Mouse (Mus musculus): ENCODE data around the gene Btbd2.

The Btbd2 gene

DNA sequence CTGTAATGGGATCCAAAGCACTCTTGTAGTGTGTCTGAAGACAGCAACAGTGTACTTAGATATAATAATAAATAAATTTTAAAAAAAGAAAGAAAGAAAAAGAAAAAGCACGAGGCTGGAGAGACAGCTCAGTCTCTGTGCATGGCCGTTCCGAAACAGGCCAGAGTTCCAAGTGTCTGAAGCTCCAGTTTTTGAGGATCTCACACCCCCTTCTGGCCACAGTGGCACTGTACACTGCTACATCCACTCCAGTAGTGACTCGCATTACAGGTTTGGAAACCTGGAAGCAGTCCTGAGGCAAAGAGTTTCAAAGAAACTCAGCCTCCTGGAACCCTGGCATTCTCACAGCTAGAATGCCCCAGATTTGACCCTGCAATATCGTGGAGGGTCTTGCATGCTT, 31.0 kb upstream of the Btbd2 start:
- DNase-seq (ENCODE audit: low read depth, low spot score), result peak; percentile 68

DNA sequence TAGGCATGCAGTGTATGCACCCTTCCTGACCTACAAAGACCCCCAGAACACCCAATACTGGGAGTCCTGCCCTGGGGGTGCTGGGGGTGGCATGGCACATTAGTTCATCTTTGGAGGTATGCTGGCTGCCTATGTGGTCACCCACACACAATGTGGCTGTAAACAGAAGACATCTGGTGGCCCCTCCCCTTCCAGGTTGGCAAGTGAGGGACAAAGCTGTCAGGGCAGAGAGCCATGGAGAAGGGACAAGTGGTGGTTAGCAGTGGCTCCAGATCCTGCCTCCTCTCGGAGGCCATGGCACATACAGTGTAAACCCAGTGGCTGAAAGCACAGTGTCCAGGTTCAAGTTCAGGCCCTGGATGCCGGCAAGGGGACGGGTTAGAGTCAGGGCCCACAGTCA, 29.7 kb upstream of the Btbd2 start:
- no peak for DNase-seq (ENCODE audit: low read depth, low spot score)

DNA sequence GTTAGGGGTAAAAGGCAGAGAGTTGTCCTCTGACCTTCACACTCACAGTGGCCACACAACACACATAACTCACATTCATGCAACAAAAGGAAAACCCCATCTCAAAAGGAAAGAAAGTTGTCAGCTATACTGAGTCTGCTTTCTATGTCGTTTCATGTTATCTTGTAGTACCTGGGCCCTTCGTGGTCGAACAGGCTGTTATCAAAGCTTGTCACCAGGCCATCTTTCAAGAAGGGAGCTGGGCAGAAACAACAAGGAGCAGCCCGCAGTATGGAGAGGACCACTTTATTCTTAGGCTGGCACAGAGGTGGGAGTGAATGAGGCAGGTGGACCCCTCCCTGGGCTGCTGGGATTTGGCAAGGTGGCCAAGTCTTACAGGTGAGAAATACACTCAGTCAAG, 28.1 kb upstream of the Btbd2 start:
- DNase-seq (ENCODE audit: low read depth, low spot score), result no peak

DNA sequence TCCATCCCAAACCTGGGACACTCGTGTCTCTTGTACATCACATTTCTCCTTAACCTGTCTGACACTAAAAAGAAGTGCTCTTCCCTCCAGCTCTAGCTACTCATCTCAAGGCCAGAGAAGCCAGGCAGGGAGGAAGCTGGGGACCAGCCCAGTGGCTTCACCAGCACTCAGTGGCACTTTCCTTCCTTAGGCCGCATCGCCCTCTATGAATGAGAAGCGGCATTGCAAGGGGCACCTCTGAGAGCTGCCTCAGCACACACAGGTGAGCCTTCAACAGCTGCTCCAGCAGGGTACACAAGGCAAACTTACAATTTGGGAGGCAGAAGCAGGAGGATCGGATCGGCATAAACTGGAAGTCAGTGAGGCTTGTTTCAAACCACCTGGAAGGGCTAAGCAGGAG, 27.3 kb upstream of the Btbd2 start:
- peak; percentile 46 for DNase-seq (ENCODE audit: low read depth, low spot score)

DNA sequence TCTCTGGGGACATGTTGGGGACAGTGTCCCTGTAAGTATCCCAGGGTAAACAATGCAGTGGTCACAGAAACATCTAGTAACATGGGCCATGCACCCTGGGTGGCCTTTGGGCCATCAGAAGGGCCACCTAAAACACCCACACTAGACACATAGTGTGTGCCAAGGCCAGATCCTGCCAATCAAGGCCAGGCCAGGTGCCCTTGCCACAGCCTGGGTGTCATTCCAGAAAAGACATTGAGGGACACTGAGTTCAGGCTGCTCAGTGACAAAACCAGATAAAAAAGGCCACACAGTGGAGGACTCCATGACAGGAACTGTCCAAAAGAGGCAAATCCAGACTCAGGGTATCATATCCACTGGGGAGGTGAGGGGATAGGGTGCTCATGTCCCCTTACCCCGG, 26.8 kb upstream of the Btbd2 start:
- no peak for DNase-seq (ENCODE audit: low read depth, low spot score)

DNA sequence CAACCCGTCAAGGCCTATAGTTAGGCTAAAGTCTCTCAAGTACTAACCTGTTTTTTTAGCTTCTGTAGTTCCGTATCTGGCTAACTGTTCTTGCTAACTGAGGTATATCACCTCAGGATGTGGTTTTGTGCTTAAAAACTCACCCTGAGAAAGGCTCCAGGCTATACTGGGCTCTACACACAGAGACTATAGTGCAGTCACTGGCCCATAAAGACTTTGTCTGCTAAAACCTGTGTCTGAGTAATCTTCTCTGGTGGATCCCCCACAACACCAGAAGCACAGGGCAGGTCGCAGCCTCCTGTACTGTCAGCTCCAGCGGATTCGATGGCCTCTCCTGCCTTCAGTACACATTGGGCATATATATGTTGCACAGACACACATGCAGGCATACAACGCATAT, 25.1 kb upstream of the Btbd2 start:
- no peak for DNase-seq (ENCODE audit: low read depth, low spot score)

DNA sequence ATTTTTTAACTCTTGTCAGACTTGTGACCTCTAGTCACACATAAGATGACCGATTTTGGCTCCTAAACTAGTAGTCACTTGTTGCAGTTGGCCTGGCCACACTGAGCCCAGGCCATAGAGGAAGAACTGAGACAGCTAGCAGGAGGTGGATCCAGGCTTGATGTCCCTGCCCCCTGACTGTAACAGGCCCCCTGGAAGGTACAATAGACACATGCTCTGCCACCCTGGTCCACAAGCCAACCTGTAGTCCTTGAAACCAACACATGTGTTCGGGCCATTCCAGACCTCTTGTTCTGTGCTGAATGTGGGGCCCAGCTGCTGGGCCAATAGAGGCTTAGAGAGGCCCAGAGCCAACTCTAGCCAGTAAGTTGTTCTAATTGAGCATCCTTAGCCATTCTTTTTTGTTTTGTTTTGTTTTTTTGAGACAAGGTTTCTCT, 23.4 kb upstream of the Btbd2 start:
- no peak for DNase-seq (ENCODE audit: low read depth, low spot score)

DNA sequence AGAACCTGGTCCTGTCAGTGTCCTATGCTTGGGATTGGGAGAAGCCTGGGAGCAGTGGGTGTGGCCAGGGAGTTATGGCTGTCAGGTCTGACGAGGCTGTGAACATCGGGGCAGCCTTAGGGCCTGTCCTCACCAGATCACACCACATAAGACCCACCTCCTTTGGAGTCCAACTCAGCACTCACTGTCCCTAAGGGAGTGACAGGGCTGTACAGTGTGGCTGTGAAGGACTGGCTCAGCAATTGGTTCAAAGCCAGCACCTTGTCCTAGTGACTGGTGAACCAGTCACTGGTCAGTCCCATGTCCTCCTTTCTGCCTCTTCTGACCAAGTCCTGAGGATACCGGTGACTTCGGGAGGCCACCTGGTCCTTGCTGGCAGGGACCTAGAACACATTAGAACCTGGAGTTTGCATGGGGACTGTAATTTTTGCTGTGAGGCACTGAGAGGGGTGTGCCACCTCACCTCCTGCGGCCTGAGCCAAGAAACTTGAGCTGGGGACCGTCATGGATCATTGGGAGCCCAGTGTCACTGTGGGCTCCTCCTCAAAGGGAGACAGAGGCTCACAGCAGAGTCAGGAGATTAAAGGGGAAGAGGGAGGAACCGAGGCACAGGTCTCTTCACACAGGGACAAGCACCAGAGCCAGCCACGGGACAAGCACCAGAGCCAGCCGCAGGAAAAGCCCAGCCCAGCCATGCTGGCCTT, 22.8 kb upstream of the Btbd2 start:
- DNase-seq (ENCODE audit: low read depth, low spot score), result no peak

DNA sequence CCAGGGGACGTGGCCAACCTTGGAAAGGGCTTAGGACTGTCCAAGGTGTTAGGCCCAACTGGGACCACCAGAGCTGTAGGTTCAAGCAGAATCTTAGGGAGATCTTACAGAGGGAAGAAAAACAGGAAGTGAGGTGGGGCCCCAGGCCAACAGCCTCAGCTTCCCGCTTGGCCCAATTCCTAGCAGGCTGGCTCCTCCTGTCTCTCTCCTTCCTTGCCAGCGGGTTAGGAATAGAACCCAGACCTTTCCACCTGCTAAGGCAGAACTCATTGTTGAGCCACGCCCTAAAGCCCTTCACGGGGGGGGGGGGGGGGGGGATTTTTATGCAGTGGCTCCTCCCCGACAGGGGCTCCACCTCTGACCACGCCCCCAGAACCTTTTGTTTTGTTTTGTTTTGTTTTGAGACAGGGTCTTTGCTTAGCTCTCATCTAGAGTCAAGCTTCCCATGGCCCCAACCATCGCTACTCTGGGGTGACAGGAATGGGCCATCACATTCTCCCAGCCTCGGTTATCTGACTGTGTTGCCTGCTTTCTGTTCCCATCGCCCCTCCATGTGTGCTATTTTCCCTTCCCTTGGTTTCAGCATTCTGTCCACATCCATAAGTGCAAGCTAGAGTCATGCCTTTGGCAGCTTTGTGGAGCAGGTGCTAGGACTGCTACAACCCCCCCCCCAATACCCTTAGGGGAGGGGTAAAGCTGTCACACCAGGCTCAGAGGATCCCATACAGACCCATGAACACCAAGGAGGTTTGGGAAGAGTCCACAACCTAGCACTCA, 21.9 kb upstream of the Btbd2 start:
- no peak for DNase-seq (ENCODE audit: low read depth, low spot score)

DNA sequence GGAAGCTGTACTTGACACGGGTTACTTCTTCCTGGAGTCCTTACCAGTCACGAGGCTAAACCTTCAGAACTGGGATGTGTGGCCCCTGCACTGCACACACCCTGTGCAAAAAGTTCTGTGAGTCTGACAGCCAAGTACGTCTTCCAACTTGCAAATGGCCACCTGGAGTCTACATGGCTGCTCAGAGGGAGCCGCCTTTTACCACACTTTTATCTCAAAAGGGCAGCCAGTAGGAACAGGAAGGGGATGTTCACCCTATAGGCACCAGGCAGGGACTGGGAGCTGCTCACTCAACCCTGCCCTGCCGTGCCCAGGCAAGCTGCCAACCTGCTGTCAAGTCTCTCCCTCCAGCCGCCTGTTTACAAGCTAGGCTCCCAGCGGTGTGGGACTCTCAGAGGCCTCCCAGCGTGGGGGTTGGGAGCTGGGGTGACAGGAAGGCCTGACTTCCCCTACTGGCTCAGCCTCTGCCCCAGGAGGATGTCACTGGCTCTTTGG, 21.1 kb upstream of the Btbd2 start, which contains the start of gene Mknk2:
Gene Mknk2, minus strand, starts transcription at position 171 of the 495 bp plus-strand sequence.
- DNase-seq (ENCODE audit: low read depth, low spot score), result peak; percentile 58

DNA sequence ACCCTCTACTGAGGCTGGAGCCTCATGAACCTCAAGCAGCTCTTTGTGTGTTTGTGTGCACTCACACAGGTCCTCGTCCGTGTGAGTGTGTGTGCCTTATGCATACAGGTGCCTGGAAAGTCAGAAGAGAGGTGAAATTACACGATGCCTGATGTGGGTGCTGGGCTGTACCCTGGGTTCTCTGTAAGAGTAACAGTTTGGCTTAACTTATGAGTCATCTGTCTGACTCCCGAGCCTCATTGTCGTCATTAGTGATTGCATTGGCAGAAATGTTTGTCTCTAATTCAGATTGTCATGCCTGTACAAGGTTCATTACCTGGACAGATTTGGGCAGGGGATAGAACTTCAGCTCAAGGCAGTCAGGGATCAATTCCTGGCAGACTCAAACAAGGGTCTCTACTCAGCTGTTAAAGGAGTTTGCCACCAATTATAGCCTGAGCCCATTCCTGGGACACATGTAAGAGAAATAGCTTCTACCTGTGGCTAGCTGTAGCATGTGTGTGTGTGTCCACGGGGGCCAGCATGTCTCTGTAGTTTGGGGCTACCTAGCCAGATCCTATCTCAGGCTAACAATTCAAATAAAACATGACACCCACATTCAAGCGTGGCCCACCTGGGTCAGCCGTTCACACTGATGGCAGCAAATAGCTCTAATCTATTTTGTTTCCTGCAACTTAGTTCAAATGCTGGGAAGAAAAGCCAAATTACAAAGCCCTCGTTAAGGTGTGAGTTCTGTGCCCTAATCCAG, 20.4 kb upstream of the Btbd2 start:
- DNase-seq (ENCODE audit: low read depth, low spot score), result no peak

DNA sequence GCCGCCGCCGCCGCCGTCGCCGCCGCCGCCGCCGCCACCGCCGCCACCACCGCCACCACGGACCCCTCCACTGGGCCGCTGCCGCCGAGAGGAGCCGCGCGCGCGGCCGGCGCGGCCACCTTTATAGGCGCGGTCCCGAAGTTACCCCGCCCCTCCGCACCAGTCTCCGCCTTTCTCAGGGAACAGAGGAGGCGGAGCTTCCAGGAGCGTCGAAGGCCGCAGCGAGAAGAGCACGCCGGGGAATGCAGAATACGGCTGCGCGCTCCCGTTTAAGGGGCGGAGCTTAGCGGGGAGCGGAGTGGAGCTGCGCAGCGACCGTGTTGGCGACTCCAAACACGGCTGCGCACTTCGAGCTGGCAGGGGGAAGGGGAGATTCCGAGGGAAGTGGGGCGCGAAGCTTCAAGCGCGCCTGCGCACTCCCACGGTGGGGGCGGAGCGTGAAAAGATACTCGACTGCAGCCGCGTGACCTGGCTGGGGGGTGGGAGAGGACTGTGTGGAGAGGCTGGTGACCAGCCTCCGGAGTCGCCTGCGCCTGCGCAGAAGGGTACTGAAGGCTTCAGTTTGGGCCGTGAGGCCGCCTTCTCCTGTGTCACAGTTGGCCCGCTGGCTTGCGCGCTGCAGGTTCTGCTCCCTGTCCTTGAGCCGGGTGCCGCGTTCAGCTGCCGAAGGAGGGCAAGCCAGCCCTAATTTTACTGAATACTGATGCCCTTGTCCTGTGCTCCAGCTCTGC, 19.5 kb upstream of the Btbd2 start:
- peak; percentile 100 for DNase-seq (ENCODE audit: low read depth, low spot score)

DNA sequence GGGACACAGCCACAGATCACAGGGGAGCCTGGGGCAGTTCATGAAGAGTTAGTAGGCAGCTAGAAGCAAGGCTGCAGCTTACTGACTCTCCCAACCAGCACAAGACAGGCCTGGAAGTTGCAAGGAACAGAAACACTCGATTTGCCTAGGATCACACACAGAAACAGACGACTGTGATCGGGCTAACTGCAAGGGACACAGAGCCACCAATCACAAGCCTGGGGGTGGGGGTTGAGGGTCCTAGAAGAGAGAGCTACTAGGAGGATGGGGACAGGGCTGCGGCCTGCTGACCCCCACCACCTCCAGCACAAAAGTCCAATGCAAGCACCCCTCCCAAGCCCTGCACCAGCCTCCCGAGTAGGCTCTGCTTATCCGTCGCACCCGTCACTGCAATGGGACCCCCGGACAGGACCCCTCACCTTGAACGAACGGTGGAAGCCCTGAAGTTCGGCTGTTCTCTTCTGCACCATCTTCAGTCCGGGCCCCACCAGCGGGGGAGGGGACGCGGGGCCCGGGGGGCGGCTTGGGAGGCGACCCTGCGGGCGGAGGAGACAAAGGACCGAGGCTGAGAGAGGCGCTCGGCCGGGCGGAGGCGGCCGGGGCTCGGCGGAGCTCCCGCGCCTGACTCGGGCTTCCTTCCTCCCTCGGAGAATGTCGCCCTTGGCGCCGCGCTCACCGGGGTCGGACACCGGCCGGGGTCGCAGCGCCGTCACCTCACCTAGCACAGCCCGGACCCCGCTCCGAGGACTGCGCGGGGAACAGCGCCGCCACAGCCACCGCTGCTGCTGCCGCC, 18.7 kb upstream of the Btbd2 start:
- DNase-seq (ENCODE audit: low read depth, low spot score), result no peak

DNA sequence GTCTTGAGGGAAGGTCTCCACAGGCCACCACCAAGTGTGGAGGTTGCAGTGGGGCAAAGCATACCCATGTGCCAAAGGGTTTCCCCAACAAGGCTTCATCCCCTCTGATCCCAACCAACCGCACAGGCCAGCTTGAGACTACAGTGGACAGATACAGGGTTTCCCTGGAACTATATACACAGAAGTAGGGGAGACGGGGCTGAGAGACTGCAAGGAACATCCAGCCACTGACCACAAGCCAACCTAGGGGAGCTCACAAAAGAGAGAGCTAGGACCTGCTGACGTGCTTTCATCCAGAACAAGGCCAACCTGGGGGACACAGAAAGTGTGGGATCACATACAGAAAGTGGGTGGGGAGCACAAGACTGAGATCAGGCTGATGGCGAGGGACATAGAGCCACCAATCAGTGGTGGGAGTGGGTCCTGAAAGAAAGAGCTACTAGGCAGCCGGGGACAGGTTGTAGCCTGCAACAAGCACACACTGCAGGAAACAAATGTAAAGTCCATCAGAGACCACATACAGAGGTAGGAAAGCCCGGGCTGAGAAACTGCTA, 18.1 kb upstream of the Btbd2 start:
- no peak for DNase-seq (ENCODE audit: low read depth, low spot score)

DNA sequence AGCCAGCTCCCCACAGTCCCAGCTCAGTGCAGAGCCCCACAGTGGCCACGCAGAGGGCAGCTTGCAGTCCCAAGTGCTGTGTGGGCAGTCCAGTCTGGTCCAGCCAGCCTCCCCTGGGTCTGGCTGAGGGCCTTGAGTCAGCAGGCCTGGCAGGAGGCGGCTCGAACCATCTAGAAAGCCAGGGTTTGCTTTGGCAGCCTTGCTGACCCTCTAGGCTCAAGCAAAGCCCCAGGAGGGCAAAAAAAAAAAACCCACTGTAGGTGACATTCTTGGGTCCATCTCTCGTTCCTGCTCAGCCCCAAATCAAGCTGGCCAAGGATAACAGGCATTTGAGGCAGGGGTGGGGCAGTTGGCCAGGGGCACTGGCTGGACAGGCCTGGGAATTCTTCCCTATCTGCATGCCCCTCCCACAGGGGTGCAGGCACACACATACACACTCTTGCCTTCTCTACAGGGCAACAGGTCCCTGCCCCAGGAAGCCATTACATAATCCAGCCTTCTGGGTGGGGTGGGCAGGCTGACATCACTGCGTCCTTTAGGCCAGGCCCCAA, 17.4 kb upstream of the Btbd2 start:
- DNase-seq (ENCODE audit: low read depth, low spot score), result no peak

DNA sequence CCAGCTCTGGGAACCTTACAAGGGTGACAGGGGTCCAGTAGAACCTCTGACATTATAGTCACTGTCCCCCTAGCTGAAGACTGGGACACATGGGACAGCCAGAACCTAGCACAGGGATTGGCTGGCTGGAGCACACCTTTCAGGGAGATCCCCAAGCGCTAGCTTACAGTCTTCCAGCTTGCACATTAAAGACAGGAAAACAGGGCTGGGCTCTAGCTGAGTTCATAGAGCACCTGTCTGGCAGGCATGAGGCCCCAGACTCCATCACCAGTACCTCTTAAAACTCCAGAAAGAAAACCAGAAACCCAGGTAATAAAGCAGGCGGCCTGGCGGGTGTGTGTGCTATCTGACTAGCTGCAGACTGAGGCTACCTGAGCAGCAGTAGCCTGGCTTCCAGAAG, 16.8 kb upstream of the Btbd2 start:
- no peak for DNase-seq (ENCODE audit: low read depth, low spot score)

DNA sequence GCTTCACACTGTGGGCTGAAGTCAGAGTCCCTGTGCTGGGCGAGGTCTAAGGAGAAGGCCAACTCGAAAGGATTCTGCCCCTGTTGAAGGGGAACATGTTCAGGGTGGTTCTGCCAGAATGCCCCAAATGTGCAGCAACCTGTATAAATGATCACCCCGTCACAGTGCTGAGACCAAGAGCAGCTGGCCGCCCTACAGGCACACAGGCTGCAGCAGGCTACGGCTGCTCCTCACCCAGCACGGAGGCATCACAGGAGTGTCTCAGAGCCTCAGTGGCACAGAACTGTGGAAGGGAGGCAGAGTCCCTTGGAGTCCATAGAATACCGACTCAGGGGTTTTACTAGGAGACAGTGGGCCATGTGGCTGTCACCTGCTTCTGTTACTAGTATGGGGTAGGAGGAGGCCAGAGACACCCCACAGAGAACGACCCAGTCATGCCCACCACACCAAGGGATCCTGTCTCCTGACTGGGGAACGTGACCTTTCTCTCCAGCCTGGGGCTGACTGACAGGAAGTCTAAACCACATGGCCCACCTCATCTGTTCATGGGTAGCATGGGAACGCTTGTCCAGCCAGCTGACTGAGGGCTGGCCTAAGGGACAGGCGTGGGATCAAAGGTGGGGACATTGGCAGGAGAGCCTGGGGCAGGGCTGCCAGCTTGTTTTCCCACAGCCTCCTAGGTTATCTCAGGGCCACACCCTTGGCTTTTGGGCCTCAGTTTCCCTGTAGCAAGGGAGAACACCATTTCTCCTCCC, 15.2 kb upstream of the Btbd2 start:
- DNase-seq (ENCODE audit: low read depth, low spot score), result no peak

DNA sequence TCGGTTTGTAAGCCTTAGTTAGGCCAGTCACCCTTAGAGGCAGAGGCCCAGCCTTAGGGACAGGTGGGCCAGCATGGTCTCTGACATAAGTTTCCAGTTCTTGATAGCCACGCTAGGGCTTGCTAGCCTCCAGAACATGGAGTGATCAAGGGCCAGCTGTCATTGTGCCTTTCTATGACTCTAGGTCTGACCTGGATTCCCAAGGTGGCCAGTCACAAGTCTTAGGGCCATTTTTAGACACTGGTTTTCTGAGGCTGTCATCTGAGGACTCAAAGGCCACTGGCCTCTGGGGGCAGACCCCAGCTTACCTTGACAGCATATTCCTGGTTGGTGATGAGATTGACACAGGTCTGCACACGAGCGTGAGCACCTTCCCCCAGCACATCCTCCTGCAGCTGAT, 14.4 kb upstream of the Btbd2 start:
- DNase-seq (ENCODE audit: low read depth, low spot score), result no peak

DNA sequence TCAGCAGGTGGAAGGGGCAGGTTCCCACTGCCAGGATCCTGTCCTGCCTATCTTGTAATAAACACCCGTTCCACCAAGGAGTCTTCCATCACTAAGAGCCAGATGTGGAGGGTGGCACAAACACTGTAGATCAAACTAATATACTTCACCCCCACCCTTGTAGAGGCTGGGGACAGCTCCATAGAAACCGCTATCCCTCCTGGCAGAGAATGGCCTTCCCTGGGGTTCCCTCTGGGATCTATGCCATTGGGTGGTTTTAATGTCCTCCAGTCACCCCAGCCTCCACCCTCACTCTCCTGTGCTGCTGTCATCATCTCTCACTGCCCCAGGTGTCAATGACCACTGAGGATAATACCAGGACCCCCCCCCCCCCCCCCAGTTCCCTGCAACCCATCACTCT, 13.7 kb upstream of the Btbd2 start:
- no peak for DNase-seq (ENCODE audit: low read depth, low spot score)

All from retina, postnatal 7 days (tissue).